Mouse (Mus musculus) heart, embryonic 12.5 days (tissue): Measurements from ENCODE around the gene Fam120a. TPM values are rescaled to one million over a fixed set of nuclear protein-coding genes. Genes with fewer than 3 reads are reported as not detected.
A peak's percentile ranks its signal among the peaks of the same experiment; 100 is the strongest.

ENCODE experiments used
- ATAC-seq: fragments of 200-750 bp; cut with Nextera tagmentation; 2 replicates; pipeline ENCODE4 v1.8.0; 2017; ENCODE audit warnings: moderate TSS enrichment, moderate library complexity; ENCODE audit not compliant: insufficient number of reproducible peaks, low FRiP score
- H3K27ac ChIP-seq: fragments of 300-500 bp; sonication (generic); 2 replicates; pipeline ENCODE4 v1.5.1; 2016; ENCODE audit warnings: mild to moderate bottlenecking, moderate library complexity; ENCODE audit not compliant: poor library complexity, severe bottlenecking
- H3K27me3 ChIP-seq: fragments of 300-500 bp; sonication (generic); replicated peaks from 2 replicates; pipeline ENCODE4 v1.6.1; 2016; ENCODE audit warnings: mild to moderate bottlenecking, moderate library complexity
- H3K36me3 ChIP-seq: fragments of 300-500 bp; sonication (generic); 2 replicates; pipeline ENCODE4 v1.6.1; 2016; ENCODE audit warnings: mild to moderate bottlenecking, moderate library complexity
- H3K4me1 ChIP-seq: fragments of 300-500 bp; sonication (generic); replicated peaks from 2 replicates; pipeline ENCODE4 v1.6.1; 2016; ENCODE audit warnings: mild to moderate bottlenecking
- H3K4me2 ChIP-seq: fragments of 300-500 bp; sonication (generic); 2 replicates; pipeline ENCODE4 v1.6.1; 2016; ENCODE audit warnings: mild to moderate bottlenecking, moderate library complexity
- H3K4me3 ChIP-seq: fragments of 300-500 bp; sonication (generic); 2 replicates; pipeline ENCODE4 v1.5.1; 2016; ENCODE audit warnings: mild to moderate bottlenecking
- H3K9ac ChIP-seq: fragments of 300-500 bp; sonication (generic); 2 replicates; pipeline ENCODE4 v1.6.1; 2016; ENCODE audit warnings: mild to moderate bottlenecking, moderate library complexity
- H3K9me3 ChIP-seq: fragments of 300-500 bp; sonication (generic); replicated peaks from 2 replicates; pipeline ENCODE4 v1.6.1; 2016; ENCODE audit warnings: mild to moderate bottlenecking, moderate library complexity
- WGBS: fragments of 180-500 bp; shearing (Covaris S2); methylation state at CpG from one replicate; pipeline ENCODE4 v1.1.7; 2016; 5-methylcytosine and 5-hydroxymethylcytosine counted together
- polyA plus RNA-seq: library from polyadenylated mRNA; unstranded; fragments of >200 nt; fragmentation: Nextera tagmentation; extraction: Ambion mirVana; gene quantifications from 2 replicates; pipeline ENCODE4 v1.2.1, GENCODE M21; 2016

The Fam120a gene
- polyA plus RNA-seq, 1 experiment from 2014 or later = 20.7 TPM

- Histone ChIP-seq H3K27me3 (no peaks in the 10 kb centered on the region), H3K4me3 (peak overlapping the region; percentile 100), H3K27ac (peak overlapping the region; percentile 87), H3K36me3 (no peaks in the 10 kb centered on the region), H3K9ac (peak overlapping the region; percentile 100), H3K4me2 (peak overlapping the region; percentile 83), H3K9me3 (no peaks in the 10 kb centered on the region), H3K4me1 (peaks cover 60% of the 10 kb centered on the region)
- 0 out of 2 replicates have a peak, but pooled peaks have one; percentile 27 for ATAC-seq
- WGBS = under 1% methylated on average over 93 of the region's 102 CpGs
Observed at GRCm38 (mm10) chr13:48869950-48870770, 97.7 kb downstream of the Fam120a start.

- H3K27ac ChIP-seq = peak overlapping the region; percentile 87
- WGBS = 14% methylated on average over 5 of the region's 5 CpGs
- H3K36me3 ChIP-seq = no peaks in the 10 kb centered on the region
- H3K4me3 ChIP-seq = peak overlapping the region; percentile 100
- H3K27me3 ChIP-seq = no peaks in the 10 kb centered on the region
- peak overlapping the region; percentile 83 for H3K4me2 ChIP-seq
- peak overlapping the region; percentile 100 for H3K9ac ChIP-seq
- H3K4me1 ChIP-seq = peaks cover 60% of the 10 kb centered on the region
- no peak for ATAC-seq
- H3K9me3 ChIP-seq = no peaks in the 10 kb centered on the region
Observed at GRCm38 (mm10) chr13:48869600-48869949, 98.2 kb downstream of the Fam120a start.

- Histone ChIP-seq H3K9me3 (no peaks in the 10 kb centered on the region), H3K4me1 (peaks cover 64% of the 10 kb centered on the region), H3K9ac (peak overlapping the region; percentile 100), H3K4me2 (peak overlapping the region; percentile 83), H3K36me3 (no peaks in the 10 kb centered on the region), H3K27ac (peak overlapping the region; percentile 87; the same call in 1 of the 2 replicates), H3K27me3 (no peaks in the 10 kb centered on the region), H3K4me3 (peak overlapping the region; percentile 100)
- no peak for ATAC-seq
- WGBS = 21% methylated on average over 5 of the region's 5 CpGs
Observed at GRCm38 (mm10) chr13:48869088-48869487, 98.7 kb downstream of the Fam120a start.

GRCm38 (mm10) chr13:48864673-48865356 lies 103.0 kb downstream of the Fam120a start:
- Histone ChIP-seq H3K4me1 (peaks cover 55% of the 10 kb centered on the region), H3K9me3 (no peaks in the 10 kb centered on the region), H3K27ac (no peak overlapping the region), H3K36me3 (no peaks in the 10 kb centered on the region), H3K4me2 (no peak overlapping the region), H3K27me3 (no peaks in the 10 kb centered on the region), H3K4me3 (no peak overlapping the region), H3K9ac (no peak overlapping the region)
- no peak for ATAC-seq
- WGBS = 62% methylated on average over 12 of the region's 12 CpGs

GRCm38 (mm10) chr13:48863556-48863955 lies 104.3 kb downstream of the Fam120a start:
- H3K4me3 ChIP-seq = no peak overlapping the region
- H3K27me3 ChIP-seq = no peaks in the 10 kb centered on the region
- H3K4me1 ChIP-seq = peaks cover 55% of the 10 kb centered on the region
- ATAC-seq = no peak
- no peaks in the 10 kb centered on the region for H3K9me3 ChIP-seq
- no peak overlapping the region for H3K27ac ChIP-seq
- H3K9ac ChIP-seq = no peak overlapping the region
- H3K36me3 ChIP-seq = no peaks in the 10 kb centered on the region
- WGBS = 72% methylated on average over 9 of the region's 9 CpGs
- H3K4me2 ChIP-seq = no peak overlapping the region

GRCm38 (mm10) chr13:48861913-48862312 lies 105.9 kb downstream of the Fam120a start:
- WGBS = 87% methylated on average over 1 of the region's 1 CpGs
- no peak overlapping the region for H3K9ac ChIP-seq
- H3K4me1 ChIP-seq = peaks cover 62% of the 10 kb centered on the region
- ATAC-seq = no peak
- no peaks in the 10 kb centered on the region for H3K9me3 ChIP-seq
- no peak overlapping the region for H3K27ac ChIP-seq
- H3K4me2 ChIP-seq = no peak overlapping the region
- H3K36me3 ChIP-seq = no peaks in the 10 kb centered on the region
- no peaks in the 10 kb centered on the region for H3K27me3 ChIP-seq
- H3K4me3 ChIP-seq = no peak overlapping the region

- Histone ChIP-seq H3K9me3 (no peaks in the 10 kb centered on the region), H3K27ac (no peak overlapping the region), H3K4me1 (peaks cover 72% of the 10 kb centered on the region), H3K4me2 (no peak overlapping the region), H3K4me3 (no peak overlapping the region), H3K27me3 (no peaks in the 10 kb centered on the region), H3K9ac (0 out of 2 replicates have a peak overlapping the region, but pooled peaks have one; percentile 38), H3K36me3 (no peaks in the 10 kb centered on the region)
- ATAC-seq = no peak
- 66% methylated on average over 4 of the region's 4 CpGs for WGBS
Observed at GRCm38 (mm10) chr13:48858779-48859178, 109.0 kb downstream of the Fam120a start.

- ATAC-seq = no peak
- Histone ChIP-seq H3K36me3 (no peaks in the 10 kb centered on the region), H3K9ac (0 out of 2 replicates have a peak overlapping the region, but pooled peaks have one; percentile 38), H3K9me3 (no peaks in the 10 kb centered on the region), H3K27me3 (no peaks in the 10 kb centered on the region), H3K4me1 (peaks cover 71% of the 10 kb centered on the region), H3K4me3 (no peak overlapping the region), H3K27ac (no peak overlapping the region; the same call in 1 of the 2 replicates), H3K4me2 (no peak overlapping the region)
- 44% methylated on average over 6 of the region's 6 CpGs for WGBS
Observed at GRCm38 (mm10) chr13:48858054-48858453, 109.8 kb downstream of the Fam120a start.

GRCm38 (mm10) chr13:48857246-48857932 lies 110.4 kb downstream of the Fam120a start:
- Histone ChIP-seq H3K27me3 (no peaks in the 10 kb centered on the region), H3K9me3 (no peaks in the 10 kb centered on the region), H3K36me3 (no peaks in the 10 kb centered on the region), H3K4me1 (peaks cover 73% of the 10 kb centered on the region), H3K4me3 (no peak overlapping the region), H3K27ac (0 out of 2 replicates have a peak overlapping the region, but pooled peaks have one; percentile 4), H3K4me2 (no peak overlapping the region), H3K9ac (0 out of 2 replicates have a peak overlapping the region, but pooled peaks have one; percentile 38)
- WGBS = 46% methylated on average over 7 of the region's 7 CpGs
- ATAC-seq = no peak

- no peak overlapping the region for H3K27ac ChIP-seq
- H3K9me3 ChIP-seq = no peaks in the 10 kb centered on the region
- 53% methylated on average over 3 of the region's 3 CpGs for WGBS
- no peak for ATAC-seq
- no peaks in the 10 kb centered on the region for H3K36me3 ChIP-seq
- peaks cover 92% of the 10 kb centered on the region for H3K4me1 ChIP-seq
- no peaks in the 10 kb centered on the region for H3K27me3 ChIP-seq
- no peak overlapping the region for H3K4me2 ChIP-seq
- H3K4me3 ChIP-seq = no peak overlapping the region
- H3K9ac ChIP-seq = no peak overlapping the region
Observed at GRCm38 (mm10) chr13:48853947-48854346, 113.9 kb downstream of the Fam120a start.

- ATAC-seq = no peak
- Histone ChIP-seq H3K4me2 (no peak overlapping the region), H3K27me3 (no peaks in the 10 kb centered on the region), H3K4me1 (peaks cover 92% of the 10 kb centered on the region), H3K27ac (no peak overlapping the region; the same call in 1 of the 2 replicates), H3K36me3 (no peaks in the 10 kb centered on the region), H3K9me3 (no peaks in the 10 kb centered on the region), H3K9ac (no peak overlapping the region), H3K4me3 (no peak overlapping the region)
- WGBS = 12% methylated on average over 2 of the region's 2 CpGs
Observed at GRCm38 (mm10) chr13:48853475-48853874, 114.3 kb downstream of the Fam120a start.
